Mouse (Mus musculus) olfactory bulb, adult 2 months (tissue): ENCODE results near the gene Ttc28. TPM values are rescaled to one million over a fixed set of nuclear protein-coding genes. Genes with fewer than 3 reads are reported as not detected.

Experiments used
- H3K27ac ChIP-seq: fragments of 200-500 bp; 2 replicates; pipeline ENCODE4 v1.5.1; 2012; ENCODE audit warnings: low read depth, low read length; ENCODE audit not compliant: insufficient read depth
- H3K4me1 ChIP-seq: fragments of 200-500 bp; 2 replicates; pipeline ENCODE4 v1.6.1; 2012; ENCODE audit warnings: low read length; ENCODE audit not compliant: control insufficient read depth, insufficient read depth
- H3K4me3 ChIP-seq: fragments of 200-500 bp; 2 replicates; pipeline ENCODE4 v1.5.1; 2012; ENCODE audit warnings: mild to moderate bottlenecking, low read depth, low read length, moderate library complexity; ENCODE audit not compliant: insufficient read depth
- CTCF ChIP-seq: fragments of 200-500 bp; IDR thresholded peaks from 2 replicates; pipeline ENCODE4 v1.5.1; 2012; ENCODE audit warnings: low read depth, mild to moderate bottlenecking, low read length, moderate library complexity; ENCODE audit not compliant: insufficient read depth
- POLR2A ChIP-seq: fragments of 200-500 bp; IDR thresholded peaks from 2 replicates; pipeline ENCODE4 v1.6.1; 2012; ENCODE audit warnings: mild to moderate bottlenecking, low read depth, low read length, moderate library complexity; ENCODE audit not compliant: insufficient read depth
- WGBS: fragments of 180-500 bp; shearing (Covaris S2); methylation state at CpG from one replicate; pipeline ENCODE4 v1.1.7; 2018; 5-methylcytosine and 5-hydroxymethylcytosine counted together
- polyA plus RNA-seq: library from polyadenylated mRNA; stranded (reverse); fragments of >200 nt; gene quantifications from 2 replicates; pipeline ENCODE4 v1.2.4, GENCODE M21; 2012; ENCODE audit warnings: low replicate concordance; ENCODE audit not compliant: missing spikeins, insufficient read depth, insufficient read length

Gene Ttc28
- polyA plus RNA-seq, 1 experiment = not detected

DNA sequence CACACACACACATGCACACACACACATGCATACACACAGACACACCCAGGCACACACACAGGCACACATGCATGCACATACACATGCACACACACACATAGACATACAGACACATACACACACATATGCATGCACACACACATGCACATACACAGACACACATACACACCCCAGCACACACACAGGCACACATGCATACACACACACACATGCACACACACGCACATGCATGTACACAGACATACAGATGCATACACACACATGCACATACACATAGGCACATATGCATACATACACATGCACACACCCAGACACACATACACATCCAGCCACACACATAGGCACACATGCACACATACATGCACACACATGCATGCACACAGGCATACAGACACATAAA lies 27.1 kb downstream of the Ttc28 start:
- 100% methylated on average over 1 of the region's 1 CpGs for WGBS
- Histone ChIP-seq H3K27ac (no peak overlapping the region), H3K4me3 (no peak overlapping the region), H3K4me1 (no peaks in the 10 kb centered on the region)
- TF ChIP-seq POLR2A (no peak), CTCF (no peak)

GRCm38 (mm10) chr5:110908879-110909278 lies 29.3 kb downstream of the Ttc28 start:
- no peak overlapping the region for H3K4me3 ChIP-seq
- TF ChIP-seq CTCF (no peak), POLR2A (no peak)
- no peak overlapping the region for H3K27ac ChIP-seq
- no peaks in the 10 kb centered on the region for H3K4me1 ChIP-seq

DNA sequence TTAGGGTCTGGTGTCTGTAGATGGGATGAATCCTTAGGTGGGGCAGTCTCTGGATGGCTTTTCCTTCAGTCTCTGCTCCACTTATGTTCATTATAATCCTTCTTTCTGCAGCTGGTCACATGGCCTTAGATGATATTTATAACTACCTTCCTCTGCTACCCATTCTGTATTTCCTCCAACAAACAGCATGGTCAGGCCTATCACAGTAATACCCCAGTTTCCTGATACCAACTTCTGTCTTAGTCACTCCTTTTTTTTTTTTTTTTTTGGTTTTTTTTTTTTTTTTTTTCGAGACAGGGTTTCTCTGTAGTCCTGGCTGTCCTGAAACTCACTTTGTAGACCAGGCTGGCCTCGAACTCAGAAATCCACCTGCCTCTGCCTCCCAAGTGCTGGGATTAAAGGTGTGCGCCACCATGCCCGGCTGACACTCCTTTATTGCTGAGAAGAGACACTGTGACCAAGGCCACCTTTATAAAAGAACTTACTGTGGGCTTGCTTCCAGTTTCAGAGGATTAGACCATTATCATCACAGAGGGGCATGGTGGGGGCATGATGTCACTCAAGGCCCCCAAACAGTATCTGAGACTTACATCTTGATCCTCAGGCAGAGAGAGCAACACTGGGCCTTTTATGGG lies 30.5 kb downstream of the Ttc28 start:
- WGBS = 89% methylated on average over 4 of the region's 4 CpGs
- Histone ChIP-seq H3K4me1 (no peaks in the 10 kb centered on the region), H3K27ac (no peak overlapping the region), H3K4me3 (no peak overlapping the region)
- TF ChIP-seq POLR2A (no peak), CTCF (no peak)

DNA sequence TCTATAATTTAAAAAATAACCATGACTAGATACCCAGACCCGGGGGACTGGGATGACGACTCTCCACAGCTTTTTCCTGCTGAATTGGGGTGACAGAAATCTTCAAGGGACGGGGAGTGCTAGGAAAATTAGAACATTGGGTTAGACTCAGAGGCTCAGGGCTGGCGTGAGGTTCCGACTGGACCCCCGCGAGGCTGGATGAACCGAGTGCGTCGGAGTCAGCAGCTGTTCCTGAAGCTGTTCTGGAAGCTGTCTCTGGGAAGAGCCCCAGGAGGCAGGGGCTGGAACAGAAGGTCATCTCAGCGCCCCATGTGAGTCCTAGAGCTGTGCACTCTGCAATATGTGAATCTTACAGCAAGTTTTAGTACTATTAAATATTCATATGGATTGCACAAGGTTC lies 35.3 kb downstream of the Ttc28 start:
- no peak overlapping the region for H3K27ac ChIP-seq
- TF ChIP-seq POLR2A (no peak), CTCF (no peak)
- no peak overlapping the region for H3K4me3 ChIP-seq
- WGBS = 83% methylated on average over 11 of the region's 11 CpGs
- H3K4me1 ChIP-seq = no peaks in the 10 kb centered on the region

DNA sequence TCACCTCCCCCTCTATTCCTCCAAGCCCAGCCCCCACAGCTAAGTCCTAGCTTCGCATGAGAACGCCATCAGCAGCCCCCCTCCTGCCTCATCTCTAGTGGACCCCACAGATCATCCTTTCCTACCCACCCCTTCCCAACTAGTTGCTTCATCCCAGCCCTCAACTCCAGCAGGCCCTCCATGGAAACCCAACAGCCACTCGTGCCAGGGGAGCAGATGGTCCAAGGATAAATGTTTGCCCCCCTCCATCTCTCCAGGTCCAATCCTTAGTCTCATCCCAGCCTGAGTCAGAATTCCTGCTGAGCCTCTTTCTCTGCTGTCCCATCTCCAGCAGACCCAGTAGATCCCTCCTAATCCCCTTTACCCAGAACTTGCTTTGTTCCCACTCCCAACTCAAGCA lies 36.6 kb downstream of the Ttc28 start:
- Histone ChIP-seq H3K27ac (no peak overlapping the region), H3K4me3 (no peak overlapping the region), H3K4me1 (no peaks in the 10 kb centered on the region)
- TF ChIP-seq POLR2A = no peak
- TF ChIP-seq CTCF = no peak
- WGBS = 93% methylated on average over 3 of the region's 3 CpGs

DNA sequence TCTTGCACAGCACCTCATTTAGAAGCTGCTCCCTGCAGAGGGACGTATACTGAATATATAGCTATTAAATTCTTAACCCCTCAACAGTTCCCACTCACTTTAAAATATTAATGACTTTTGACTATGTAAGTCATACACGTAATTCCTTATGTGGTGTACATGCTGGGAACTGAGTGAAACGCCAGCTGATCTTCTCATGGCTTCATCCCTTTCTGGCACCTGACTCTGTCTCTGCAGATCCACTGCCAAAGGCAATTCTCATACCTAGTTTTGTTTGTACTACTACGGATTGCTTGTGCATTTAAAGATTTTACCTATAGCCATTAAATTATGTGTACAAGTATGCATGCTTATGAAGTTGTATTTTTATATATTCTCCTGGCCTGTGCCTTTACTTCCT lies 39.9 kb downstream of the Ttc28 start:
- 93% methylated on average over 4 of the region's 4 CpGs for WGBS
- no peak overlapping the region for H3K27ac ChIP-seq
- no peak for TF ChIP-seq CTCF
- no peaks in the 10 kb centered on the region for H3K4me1 ChIP-seq
- H3K4me3 ChIP-seq = no peak overlapping the region

- no peak for TF ChIP-seq CTCF
- TF ChIP-seq POLR2A = no peak
- no peak overlapping the region for H3K4me3 ChIP-seq
- 37% methylated on average over 1 of the region's 1 CpGs for WGBS
- H3K4me1 ChIP-seq = no peaks in the 10 kb centered on the region
- H3K27ac ChIP-seq = no peak overlapping the region
These were observed 43.7 kb downstream of the Ttc28 start for GRCm38 (mm10) chr5:110923336-110923735.

GRCm38 (mm10) chr5:110924636-110925035 lies 45.0 kb downstream of the Ttc28 start:
- Histone ChIP-seq H3K4me3 (no peak overlapping the region), H3K27ac (no peak overlapping the region), H3K4me1 (no peaks in the 10 kb centered on the region)
- 95% methylated on average over 3 of the region's 3 CpGs for WGBS
- TF ChIP-seq CTCF (no peak), POLR2A (no peak)

GRCm38 (mm10) chr5:110925804-110926203 lies 46.2 kb downstream of the Ttc28 start:
- no peak overlapping the region for H3K27ac ChIP-seq
- H3K4me3 ChIP-seq = no peak overlapping the region
- H3K4me1 ChIP-seq = no peaks in the 10 kb centered on the region
- TF ChIP-seq CTCF = no peak
- no peak for TF ChIP-seq POLR2A
- WGBS = 80% methylated on average over 5 of the region's 5 CpGs

DNA sequence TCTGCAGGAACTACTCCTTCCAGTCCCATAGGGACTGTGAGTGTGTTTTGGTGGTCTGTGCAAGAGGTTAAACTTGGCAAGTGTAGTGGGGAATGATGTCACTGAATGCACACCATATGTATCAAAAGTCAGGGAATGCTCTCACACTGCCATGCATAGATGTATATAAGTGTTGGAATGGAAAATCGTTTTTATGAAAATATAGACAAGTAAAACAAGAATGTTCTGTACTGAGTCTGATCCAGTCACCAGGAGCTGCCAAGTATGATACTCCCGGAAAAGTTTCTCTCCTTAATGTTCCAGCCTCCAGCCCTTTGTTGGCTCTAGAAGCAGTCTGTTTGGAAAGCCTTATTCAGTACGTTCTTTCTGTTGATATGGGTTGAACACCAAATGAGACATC lies 48.7 kb downstream of the Ttc28 start:
- Histone ChIP-seq H3K4me1 (no peaks in the 10 kb centered on the region), H3K4me3 (no peak overlapping the region), H3K27ac (no peak overlapping the region)
- TF ChIP-seq CTCF = no peak
- no peak for TF ChIP-seq POLR2A
- WGBS = 53% methylated on average over 3 of the region's 3 CpGs
